Mouse (Mus musculus) spleen, postnatal 36 days (tissue): Measurements from ENCODE around the gene Figla.

Source experiments
- DNase-seq, 2 experiments: peaks; one replicate each; pipeline ENCODE4 v3.0.0; 2022; ENCODE audit warnings: low spot score in 2 of 2, mixed read lengths in 1 of 2

Gene Figla

GRCm38 (mm10) chr6:86069856-86070255 is 53.9 kb downstream of the Figla start:
- no peak for DNase-seq

GRCm38 (mm10) chr6:86070277-86070676 is 54.3 kb downstream of the Figla start:
- DNase-seq = no peak
